Mouse (Mus musculus) liver (tissue): ENCODE results near the gene Hscb.

Source experiments
- DNase-seq: peaks from one replicate; pipeline ENCODE4 v3.0.0-alpha.2; 2020; ENCODE audit warnings: mixed read lengths

Gene Hscb

DNA sequence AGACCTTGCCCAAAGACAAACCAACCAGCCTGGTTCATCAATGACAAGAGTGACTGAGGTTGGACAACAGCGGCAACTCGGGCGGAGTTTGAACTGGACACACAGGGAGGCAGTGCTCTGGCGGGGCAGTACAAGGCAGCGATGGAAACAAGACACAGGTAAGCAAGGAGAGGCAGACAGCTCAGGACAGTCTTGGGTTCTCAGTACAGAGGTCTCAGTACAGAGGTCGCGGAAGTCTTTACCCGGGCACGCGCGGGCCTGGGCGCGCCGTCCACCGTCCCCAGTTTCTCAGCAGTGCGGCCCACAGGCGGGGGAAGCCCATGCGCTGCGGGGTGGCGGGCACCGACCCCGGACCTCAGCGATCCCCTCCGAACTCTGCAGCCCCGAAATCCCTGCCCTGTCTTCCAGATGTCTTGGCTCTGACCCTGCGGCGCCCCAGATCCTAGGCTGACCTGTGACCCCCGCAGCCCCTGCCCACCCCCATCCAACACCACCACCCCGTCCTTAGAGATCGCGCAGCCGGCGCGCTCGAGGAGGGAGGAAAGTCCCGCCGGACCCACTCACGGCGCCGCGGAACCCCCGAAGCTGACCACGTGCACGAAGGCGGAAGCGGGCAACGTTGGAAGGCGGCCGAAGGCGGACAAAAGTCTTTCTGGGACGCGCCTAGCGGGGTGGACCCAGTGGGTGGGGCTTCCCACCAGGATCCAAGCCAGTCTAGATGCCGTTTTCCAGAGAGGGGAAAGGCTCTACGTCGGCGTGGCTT is 59.4 kb downstream of the Hscb start, which contains the start of gene Pus1:
Gene Pus1 (minus strand): TSS at position 662 of the 763 bp plus-strand sequence.
- DNase-seq = peak; percentile 91

DNA sequence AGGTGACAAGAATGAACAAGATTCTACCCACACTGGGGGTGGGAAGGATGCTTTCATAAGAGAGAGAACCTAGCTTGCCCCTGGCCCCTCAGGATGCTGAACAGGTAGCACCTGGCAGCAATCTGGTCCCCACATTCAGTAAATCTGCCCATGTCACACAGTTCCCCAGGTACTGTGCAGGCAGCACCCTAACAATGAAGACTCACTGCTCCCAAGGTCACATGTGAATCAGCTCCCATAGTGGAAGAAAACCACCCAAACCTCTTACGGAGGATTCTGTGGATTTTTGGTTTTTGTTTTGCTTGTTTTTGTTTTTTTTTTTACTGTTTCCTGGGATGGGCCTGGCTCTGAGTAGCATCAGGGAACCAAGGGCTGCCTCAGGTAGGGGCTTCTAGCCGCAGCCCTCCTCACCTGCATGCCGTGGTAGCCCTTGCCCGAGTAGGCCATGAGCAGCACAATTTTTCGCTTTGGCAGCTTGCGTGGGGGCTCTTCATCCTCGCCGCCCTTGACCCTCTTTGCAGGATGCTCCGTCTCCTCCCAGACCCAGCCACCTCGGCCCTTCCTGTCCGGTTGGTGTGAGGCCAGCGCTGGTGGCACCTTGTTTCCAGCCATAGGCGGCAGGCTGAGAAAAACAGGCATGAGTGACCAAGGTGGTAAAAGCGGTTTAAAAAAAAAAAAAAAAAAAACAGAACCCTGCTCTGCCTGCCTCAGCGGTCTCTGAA is 60.1 kb downstream of the Hscb start:
- DNase-seq = no peak
